Mouse (Mus musculus): Measurements from ENCODE around the gene Notch3.

DNA sequence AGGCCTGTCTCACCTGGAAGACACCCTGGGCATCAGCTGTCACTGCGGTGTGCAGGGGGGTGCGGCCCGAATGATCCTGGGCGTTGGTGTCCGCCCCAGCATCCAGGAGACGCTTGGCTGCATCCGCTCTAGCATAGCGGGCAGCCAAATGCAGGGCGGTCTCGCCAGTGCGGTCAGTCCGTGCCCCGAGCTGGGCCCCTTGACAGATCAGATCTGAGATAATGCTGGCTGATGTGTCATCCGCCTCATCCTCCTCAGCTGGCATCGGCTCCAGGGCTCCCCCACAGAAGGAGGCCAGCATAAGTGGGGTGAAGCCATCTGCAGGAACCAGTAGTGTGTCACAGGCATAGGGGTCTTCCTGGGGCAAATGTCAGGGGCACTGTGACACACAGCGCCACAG is 33.3 kb downstream of the Notch3 start:
- no peak for TF ChIP-seq CTCF (IDR thresholded peaks at IDR 0.05; ENCODE audit: low read depth)
- no peak for TF ChIP-seq EP300 (IDR thresholded peaks at IDR 0.05; ENCODE audit: low read depth)

Measured in heart, postnatal 0 days (tissue).